ENCODE assay signal across 11 mouse cellular contexts in the genomic region with DNA sequence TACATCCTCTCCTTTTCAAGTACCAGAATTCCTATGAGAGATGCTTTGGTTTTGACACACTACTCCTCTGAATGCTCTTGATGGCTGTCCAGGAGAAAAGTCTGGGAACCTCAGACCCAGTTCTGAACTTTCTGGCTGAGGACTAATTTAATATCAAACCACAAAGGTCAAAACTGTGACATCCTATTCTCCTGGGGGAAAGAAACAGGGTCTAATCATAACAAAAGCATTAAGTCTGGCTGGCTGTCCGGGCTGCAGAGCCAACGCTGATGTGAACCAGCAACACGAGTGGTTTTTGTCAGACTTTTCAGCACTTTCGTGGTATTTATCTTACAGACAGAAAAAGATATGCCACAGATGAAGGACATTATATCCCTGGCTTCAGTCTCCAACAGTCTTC.
DNase-seq lines count a peak whose midpoint lies in the region; ATAC-seq and TF ChIP-seq lines count a peak whose summit lies in the region.
"Had no signal": no experiment of that assay in that cellular context is flagged by ENCODE, and none has a peak within 500 bp of the region (broad histone marks: within the 10 kb centered on the region; RNA-seq: fewer than 3 reads in every experiment).

No protein-coding gene starts in this region.

- no peak overlapping the region for H3K4me2 ChIP-seq in intestine, embryonic 14.5 days (ENCODE audit: low read length)
- H3K4me2 ChIP-seq in intestine, postnatal 0 days (replicated peaks; ENCODE audit: low read depth) = no peak overlapping the region
- H3K4me2 ChIP-seq in hindbrain, embryonic 12.5 days (replicated peaks) = peak overlapping the region; percentile 13; the same call in 1 of the 2 replicates
- H3K4me2 ChIP-seq in neural tube, embryonic 14.5 days (ENCODE audit: low read depth, low read length) = no peak overlapping the region
- H3K4me2 ChIP-seq: embryonic facial prominence, embryonic 13.5 days had no signal

- peak overlapping the region; percentile 34; the same call in 1 of the 2 replicates for H3K27ac ChIP-seq in intestine, embryonic 14.5 days (ENCODE audit: low read depth)
- H3K27ac ChIP-seq in intestine, postnatal 0 days (ENCODE audit: low read depth, low read length) = no peak overlapping the region
- H3K27ac ChIP-seq in hindbrain, embryonic 12.5 days = peak overlapping the region; percentile 56
- H3K27ac ChIP-seq in neural tube, embryonic 14.5 days (ENCODE audit: low read depth, low read length) = peak overlapping the region; percentile 52; the same call in 1 of the 2 replicates
- H3K27ac ChIP-seq: embryonic facial prominence, embryonic 13.5 days had no signal

- no peak overlapping the region for H3K9ac ChIP-seq in intestine, embryonic 14.5 days (ENCODE audit: low read length)
- H3K9ac ChIP-seq in intestine, postnatal 0 days (ENCODE audit: low read depth, low read length) = no peak overlapping the region
- H3K9ac ChIP-seq in hindbrain, embryonic 12.5 days = no peak overlapping the region
- no peak overlapping the region for H3K9ac ChIP-seq in neural tube, embryonic 14.5 days (replicated peaks; ENCODE audit: low read depth, low read length)
- H3K9ac ChIP-seq: embryonic facial prominence, embryonic 13.5 days had no signal

- H3K4me3 ChIP-seq in intestine, embryonic 14.5 days (ENCODE audit: low read depth, low read length) = no peak overlapping the region
- H3K4me3 ChIP-seq in intestine, postnatal 0 days (ENCODE audit: low read depth, low read length) = no peak overlapping the region
- no peak overlapping the region for H3K4me3 ChIP-seq in hindbrain, embryonic 12.5 days
- no peak overlapping the region for H3K4me3 ChIP-seq in neural tube, embryonic 14.5 days (ENCODE audit: low read depth, low read length)
- H3K4me3 ChIP-seq: embryonic facial prominence, embryonic 13.5 days had no signal

- TF ChIP-seq CTCF in intestine, postnatal 0 days (IDR thresholded peaks at IDR 0.05; ENCODE audit: low read depth) = no peak

- ATAC-seq in intestine, embryonic 14.5 days (replicated peaks; ENCODE audit: low FRiP score, low TSS enrichment, low read depth) = 0 out of 2 replicates have a peak, but pooled peaks have one; percentile 19
- no peak for ATAC-seq in intestine, postnatal 0 days
- ATAC-seq in hindbrain, embryonic 12.5 days (ENCODE audit: low FRiP score) = no peak; the same call in 1 of the 2 replicates
- no peak for ATAC-seq in neural tube, embryonic 14.5 days (ENCODE audit: low read depth)

- no peaks in the 10 kb centered on the region for H3K9me3 ChIP-seq in intestine, embryonic 14.5 days (ENCODE audit: control insufficient read depth, low read length)
- no peaks in the 10 kb centered on the region for H3K9me3 ChIP-seq in intestine, postnatal 0 days (ENCODE audit: control insufficient read depth)
- H3K9me3 ChIP-seq in hindbrain, embryonic 12.5 days (replicated peaks) = no peaks in the 10 kb centered on the region
- no peaks in the 10 kb centered on the region for H3K9me3 ChIP-seq in neural tube, embryonic 14.5 days (ENCODE audit: control insufficient read depth, low read length)
- H3K9me3 ChIP-seq: embryonic facial prominence, embryonic 13.5 days had no signal

- peaks cover 16% of the 10 kb centered on the region; the same call in 1 of the 2 replicates for H3K4me1 ChIP-seq in intestine, embryonic 14.5 days (replicated peaks; ENCODE audit: control insufficient read depth, insufficient read depth, low read length)
- H3K4me1 ChIP-seq in intestine, postnatal 0 days (replicated peaks; ENCODE audit: control insufficient read depth, insufficient read depth, low read length) = no peaks in the 10 kb centered on the region
- H3K4me1 ChIP-seq in hindbrain, embryonic 12.5 days = peaks cover 25% of the 10 kb centered on the region
- peaks cover 18% of the 10 kb centered on the region for H3K4me1 ChIP-seq in neural tube, embryonic 14.5 days (ENCODE audit: control insufficient read depth, insufficient read depth, low read length)

- H3K27me3 ChIP-seq in intestine, embryonic 14.5 days (replicated peaks; ENCODE audit: control insufficient read depth, insufficient read depth, low read length) = no peaks in the 10 kb centered on the region
- no peaks in the 10 kb centered on the region for H3K27me3 ChIP-seq in intestine, postnatal 0 days (replicated peaks; ENCODE audit: control insufficient read depth, insufficient read depth, low read length)
- H3K27me3 ChIP-seq in hindbrain, embryonic 12.5 days = no peaks in the 10 kb centered on the region
- no peaks in the 10 kb centered on the region for H3K27me3 ChIP-seq in neural tube, embryonic 14.5 days (ENCODE audit: control insufficient read depth, insufficient read depth, low read length)
- H3K27me3 ChIP-seq: CH12.LX; embryonic facial prominence, embryonic 13.5 days had no signal

- 21% methylated on average over 4 of the region's 4 CpGs for WGBS in intestine, embryonic 14.5 days
- WGBS in intestine, postnatal 0 days = 61% methylated on average over 4 of the region's 4 CpGs
- 48% methylated on average over 4 of the region's 4 CpGs for WGBS in hindbrain, embryonic 12.5 days
- 65% methylated on average over 4 of the region's 4 CpGs for WGBS in neural tube, embryonic 14.5 days

- no peaks in the 10 kb centered on the region for H3K36me3 ChIP-seq in intestine, embryonic 14.5 days (ENCODE audit: control insufficient read depth, insufficient read depth, low read length)
- no peaks in the 10 kb centered on the region for H3K36me3 ChIP-seq in intestine, postnatal 0 days (ENCODE audit: control insufficient read depth, insufficient read depth)
- H3K36me3 ChIP-seq in hindbrain, embryonic 12.5 days = no peaks in the 10 kb centered on the region
- H3K36me3 ChIP-seq in neural tube, embryonic 14.5 days (ENCODE audit: control insufficient read depth, insufficient read depth, low read length) = no peaks in the 10 kb centered on the region
- H3K36me3 ChIP-seq: embryonic facial prominence, embryonic 13.5 days had no signal

- peak; percentile 58 for DNase-seq in intestine, embryonic 14.5 days (ENCODE audit: low spot score)
- peak; percentile 66 for DNase-seq in fibroblast of lung, adult 2 months (ENCODE audit: low read depth)
- DNase-seq in right cerebral cortex, adult 18-20 months = no peak
- no peak for DNase-seq in frontal cortex, adult 2 months (ENCODE audit: extremely low spot score in 1 of 2, low spot score in 1 of 2)
- DNase-seq in adrenal gland, postnatal 36 days = no peak
- DNase-seq: adrenal gland, postnatal 25 days had no signal

Comparison
In these comparisons a context has a peak if more than half of its experiments do, and no peak if none do; other contexts are left out.
1. DNase-seq: peak in intestine, embryonic 14.5 days (single experiment) and fibroblast of lung, adult 2 months (single experiment); none in right cerebral cortex, adult 18-20 months (single experiment), frontal cortex, adult 2 months (0 of 2) and adrenal gland, postnatal 36 days (0 of 2).